Mouse (Mus musculus) midbrain, embryonic 15.5 days (tissue): ENCODE measurements around the gene Lmtk2. TPM values are rescaled to one million over a fixed set of nuclear protein-coding genes. Genes with fewer than 3 reads are reported as not detected.

Experiments used
- ATAC-seq: fragments of 200-750 bp; cut with Nextera tagmentation; replicated peaks from 2 replicates; pipeline ENCODE4 v1.8.0; 2017; ENCODE audit warnings: moderate TSS enrichment
- H3K27ac ChIP-seq: fragments of 300-500 bp; sonication (generic); 2 replicates; pipeline ENCODE4 v1.5.1; 2015; ENCODE audit warnings: mild to moderate bottlenecking, inconsistent platforms
- H3K27me3 ChIP-seq: fragments of 300-500 bp; sonication (generic); replicated peaks from 2 replicates; pipeline ENCODE4 v1.6.1; 2015; ENCODE audit warnings: inconsistent platforms
- H3K36me3 ChIP-seq: fragments of 300-500 bp; sonication (generic); replicated peaks from 2 replicates; pipeline ENCODE4 v1.6.1; 2015; ENCODE audit warnings: inconsistent platforms
- H3K4me1 ChIP-seq: fragments of 300-500 bp; sonication (generic); 2 replicates; pipeline ENCODE4 v1.6.1; 2015; ENCODE audit warnings: inconsistent platforms
- H3K4me2 ChIP-seq: fragments of 300-500 bp; sonication (generic); 2 replicates; pipeline ENCODE4 v1.6.1; 2015; ENCODE audit warnings: inconsistent platforms, mild to moderate bottlenecking, moderate library complexity
- H3K4me3 ChIP-seq: fragments of 300-500 bp; sonication (generic); 2 replicates; pipeline ENCODE4 v1.5.1; 2015; ENCODE audit warnings: mild to moderate bottlenecking, inconsistent platforms
- H3K9ac ChIP-seq: fragments of 300-500 bp; sonication (generic); 2 replicates; pipeline ENCODE4 v1.6.1; 2015; ENCODE audit warnings: mild to moderate bottlenecking, inconsistent platforms
- H3K9me3 ChIP-seq: fragments of 300-500 bp; sonication (generic); 2 replicates; pipeline ENCODE4 v1.6.1; 2016; ENCODE audit warnings: inconsistent platforms
- WGBS: fragments of 180-500 bp; shearing (Covaris S2); methylation state at CpG from one replicate; pipeline ENCODE4 v1.1.7; 2015; ENCODE audit warnings: mixed read lengths; 5-methylcytosine and 5-hydroxymethylcytosine counted together
- polyA plus RNA-seq: library from polyadenylated mRNA; unstranded; fragments of >200 nt; fragmentation: Nextera tagmentation; extraction: Ambion mirVana; gene quantifications from 2 replicates; pipeline ENCODE4 v1.2.1, GENCODE M21; 2015

Lmtk2 gene
- polyA plus RNA-seq, 1 experiment from 2014 or later = 10.4 TPM

GRCm38 (mm10) chr5:144085696-144086095, 14.5 kb upstream of the Lmtk2 start:
- H3K4me3 ChIP-seq = no peak overlapping the region
- 83% methylated on average over 6 of the region's 6 CpGs for WGBS
- no peak for ATAC-seq

GRCm38 (mm10) chr5:144086494-144086893, 13.7 kb upstream of the Lmtk2 start:
- Histone ChIP-seq H3K27ac (no peak overlapping the region), H3K9ac (no peak overlapping the region), H3K4me2 (no peak overlapping the region), H3K9me3 (no peaks in the 10 kb centered on the region), H3K27me3 (no peaks in the 10 kb centered on the region), H3K36me3 (no peaks in the 10 kb centered on the region), H3K4me3 (no peak overlapping the region), H3K4me1 (no peaks in the 10 kb centered on the region)
- 76% methylated on average over 2 of the region's 2 CpGs for WGBS
- ATAC-seq = no peak

More at GRCm38 (mm10) chr5:144085696-144086095, 14.5 kb upstream of the Lmtk2 start:
- Histone ChIP-seq H3K9me3 (no peaks in the 10 kb centered on the region), H3K9ac (no peak overlapping the region), H3K36me3 (no peaks in the 10 kb centered on the region), H3K4me2 (no peak overlapping the region), H3K4me1 (no peaks in the 10 kb centered on the region), H3K27me3 (no peaks in the 10 kb centered on the region), H3K27ac (no peak overlapping the region)

- no peak for ATAC-seq
- Histone ChIP-seq H3K27me3 (no peaks in the 10 kb centered on the region), H3K4me3 (no peak overlapping the region), H3K4me1 (no peaks in the 10 kb centered on the region), H3K9me3 (no peaks in the 10 kb centered on the region), H3K27ac (no peak overlapping the region), H3K36me3 (no peaks in the 10 kb centered on the region), H3K4me2 (no peak overlapping the region), H3K9ac (no peak overlapping the region)
- WGBS = 87% methylated on average over 2 of the region's 2 CpGs
Observed at GRCm38 (mm10) chr5:144088354-144088753, 11.9 kb upstream of the Lmtk2 start.

- no peaks in the 10 kb centered on the region for H3K4me1 ChIP-seq
- ATAC-seq = no peak
- H3K27ac ChIP-seq = no peak overlapping the region
- 77% methylated on average over 6 of the region's 6 CpGs for WGBS
- no peak overlapping the region for H3K4me3 ChIP-seq
- no peaks in the 10 kb centered on the region for H3K36me3 ChIP-seq
- no peak overlapping the region for H3K9ac ChIP-seq
- H3K4me2 ChIP-seq = no peak overlapping the region
- no peaks in the 10 kb centered on the region for H3K27me3 ChIP-seq
- no peaks in the 10 kb centered on the region for H3K9me3 ChIP-seq
Observed at GRCm38 (mm10) chr5:144095461-144095970, 4.7 kb upstream of the Lmtk2 start.

- no peak overlapping the region for H3K9ac ChIP-seq
- no peak overlapping the region for H3K27ac ChIP-seq
- H3K4me1 ChIP-seq = peaks cover 12% of the 10 kb centered on the region
- no peaks in the 10 kb centered on the region for H3K9me3 ChIP-seq
- H3K36me3 ChIP-seq = no peaks in the 10 kb centered on the region
- no peaks in the 10 kb centered on the region for H3K27me3 ChIP-seq
- H3K4me2 ChIP-seq = no peak overlapping the region
- 60% methylated on average over 16 of the region's 16 CpGs for WGBS
- no peak overlapping the region for H3K4me3 ChIP-seq
- ATAC-seq = no peak
Observed at GRCm38 (mm10) chr5:144097902-144098639, 2.2 kb upstream of the Lmtk2 start.

GRCm38 (mm10) chr5:144098640-144098929, 1.7 kb upstream of the Lmtk2 start:
- no peak overlapping the region for H3K27ac ChIP-seq
- H3K9ac ChIP-seq = no peak overlapping the region
- no peak overlapping the region for H3K4me2 ChIP-seq
- H3K27me3 ChIP-seq = no peaks in the 10 kb centered on the region
- WGBS = 36% methylated on average over 8 of the region's 8 CpGs
- H3K9me3 ChIP-seq = no peaks in the 10 kb centered on the region
- H3K4me3 ChIP-seq = no peak overlapping the region
- H3K4me1 ChIP-seq = peaks cover 15% of the 10 kb centered on the region
- ATAC-seq = no peak
- H3K36me3 ChIP-seq = no peaks in the 10 kb centered on the region

- Histone ChIP-seq H3K4me2 (peak overlapping the region; percentile 55), H3K9me3 (no peaks in the 10 kb centered on the region), H3K36me3 (no peaks in the 10 kb centered on the region), H3K27ac (peak overlapping the region; percentile 95), H3K9ac (peak overlapping the region; percentile 94), H3K27me3 (no peaks in the 10 kb centered on the region), H3K4me3 (peak overlapping the region; percentile 95), H3K4me1 (peaks cover 15% of the 10 kb centered on the region)
- ATAC-seq = no peak
- WGBS = 1% methylated on average over 19 of the region's 20 CpGs
Observed at GRCm38 (mm10) chr5:144100948-144101347, 712 bp downstream of the Lmtk2 start.

GRCm38 (mm10) chr5:144105070-144105469, 4.8 kb downstream of the Lmtk2 start:
- Histone ChIP-seq H3K4me2 (no peak overlapping the region), H3K36me3 (no peaks in the 10 kb centered on the region), H3K27me3 (no peaks in the 10 kb centered on the region), H3K4me1 (peaks cover 15% of the 10 kb centered on the region), H3K9ac (no peak overlapping the region), H3K4me3 (no peak overlapping the region), H3K9me3 (no peaks in the 10 kb centered on the region), H3K27ac (no peak overlapping the region)
- WGBS = 78% methylated on average over 9 of the region's 9 CpGs
- ATAC-seq = no peak

GRCm38 (mm10) chr5:144105471-144106129, 5.4 kb downstream of the Lmtk2 start:
- 61% methylated on average over 6 of the region's 6 CpGs for WGBS
- no peaks in the 10 kb centered on the region for H3K27me3 ChIP-seq
- H3K36me3 ChIP-seq = no peaks in the 10 kb centered on the region
- H3K9ac ChIP-seq = no peak overlapping the region
- H3K9me3 ChIP-seq = no peaks in the 10 kb centered on the region
- H3K4me2 ChIP-seq = no peak overlapping the region
- no peak overlapping the region for H3K4me3 ChIP-seq
- H3K4me1 ChIP-seq = peaks cover 15% of the 10 kb centered on the region
- no peak overlapping the region for H3K27ac ChIP-seq
- ATAC-seq = no peak

GRCm38 (mm10) chr5:144106130-144106510, 5.9 kb downstream of the Lmtk2 start:
- Histone ChIP-seq H3K9me3 (no peaks in the 10 kb centered on the region), H3K9ac (no peak overlapping the region), H3K4me2 (no peak overlapping the region), H3K4me1 (peaks cover 14% of the 10 kb centered on the region), H3K4me3 (no peak overlapping the region), H3K27me3 (no peaks in the 10 kb centered on the region), H3K27ac (no peak overlapping the region), H3K36me3 (no peaks in the 10 kb centered on the region)
- 93% methylated on average over 3 of the region's 3 CpGs for WGBS
- no peak for ATAC-seq

- Histone ChIP-seq H3K27me3 (no peaks in the 10 kb centered on the region), H3K4me3 (no peak overlapping the region), H3K36me3 (no peaks in the 10 kb centered on the region), H3K27ac (no peak overlapping the region), H3K4me1 (peaks cover 5% of the 10 kb centered on the region), H3K4me2 (no peak overlapping the region), H3K9me3 (no peaks in the 10 kb centered on the region), H3K9ac (no peak overlapping the region)
- 93% methylated on average over 8 of the region's 8 CpGs for WGBS
- no peak for ATAC-seq
Observed at GRCm38 (mm10) chr5:144109201-144109600, 9.0 kb downstream of the Lmtk2 start.

- Histone ChIP-seq H3K9me3 (no peaks in the 10 kb centered on the region), H3K4me2 (no peak overlapping the region), H3K4me1 (peaks cover 5% of the 10 kb centered on the region), H3K27me3 (no peaks in the 10 kb centered on the region), H3K27ac (no peak overlapping the region), H3K4me3 (no peak overlapping the region), H3K36me3 (no peaks in the 10 kb centered on the region), H3K9ac (no peak overlapping the region)
- WGBS = 69% methylated on average over 11 of the region's 11 CpGs
- ATAC-seq = no peak
Observed at GRCm38 (mm10) chr5:144112574-144113438, 12.6 kb downstream of the Lmtk2 start.
